Mouse (Mus musculus) C2C12 (cell line): ENCODE results near the gene Ugt1a10.

Experiments used
- CTCF ChIP-seq: IDR thresholded peaks from one replicate; pipeline ENCODE4 v1.5.1; 2011; ENCODE audit not compliant: control insufficient read depth, insufficient read depth, insufficient read length
- MAX ChIP-seq: IDR thresholded peaks from one replicate; pipeline ENCODE4 v1.6.1; 2011; ENCODE audit warnings: mild to moderate bottlenecking, control low read depth
- USF1 ChIP-seq: IDR thresholded peaks from one replicate; pipeline ENCODE4 v1.6.1; 2011; ENCODE audit warnings: low read depth, mild to moderate bottlenecking, control low read depth, moderate library complexity

GRCm38 (mm10) chr1:88232664-88233380, 177.6 kb downstream of the Ugt1a10 start:
- TF ChIP-seq CTCF (no peak), USF1 (no peak), MAX (no peak)
